Mouse (Mus musculus) cerebellum, adult 11 months (tissue): ENCODE data around the gene Dmbt1.
"Not testable (repeated sequence)": the region's sequence is repeated elsewhere in the genome, so short reads cannot be mapped to it uniquely, and the experiment has no call there.

Experiments
- DNase-seq: peaks from one replicate; pipeline ENCODE4 v3.0.0; 2022

Dmbt1 gene

GRCm38 (mm10) chr7:131031755-131032154, at the start of gene Dmbt1:
Gene Dmbt1 (plus strand): TSS chr7:131032053.
- no peak for DNase-seq

- DNase-seq = no peak
These were observed 49.5 kb upstream of the Dmbt1 start for GRCm38 (mm10) chr7:130982371-130982770.

- DNase-seq = no peak
These were observed 49.0 kb upstream of the Dmbt1 start for GRCm38 (mm10) chr7:130982881-130983280.

- DNase-seq = no peak
These were observed 47.6 kb upstream of the Dmbt1 start for GRCm38 (mm10) chr7:130984294-130984693.

- no peak for DNase-seq
These were observed 46.7 kb upstream of the Dmbt1 start for GRCm38 (mm10) chr7:130985193-130985592.

- DNase-seq = no peak
These were observed 46.1 kb upstream of the Dmbt1 start for GRCm38 (mm10) chr7:130985716-130986115.

- DNase-seq = no peak
These were observed 43.7 kb upstream of the Dmbt1 start for GRCm38 (mm10) chr7:130988146-130988545.

GRCm38 (mm10) chr7:130989371-130989770, 42.5 kb upstream of the Dmbt1 start:
- DNase-seq = no peak

GRCm38 (mm10) chr7:130991174-130991789, 40.6 kb upstream of the Dmbt1 start:
- no peak for DNase-seq

- DNase-seq = no peak
These were observed 37.9 kb upstream of the Dmbt1 start for GRCm38 (mm10) chr7:130993907-130994306.

- no peak for DNase-seq
These were observed 29.7 kb upstream of the Dmbt1 start for GRCm38 (mm10) chr7:131001976-131002726.

GRCm38 (mm10) chr7:131004071-131004470, 27.8 kb upstream of the Dmbt1 start:
- no peak for DNase-seq

GRCm38 (mm10) chr7:131007221-131007620, 24.6 kb upstream of the Dmbt1 start:
- no peak for DNase-seq

GRCm38 (mm10) chr7:131009178-131009577, 22.7 kb upstream of the Dmbt1 start:
- no peak for DNase-seq

GRCm38 (mm10) chr7:131011901-131012300, 20.0 kb upstream of the Dmbt1 start:
- DNase-seq = no peak

- DNase-seq = no peak
These were observed 12.7 kb upstream of the Dmbt1 start for GRCm38 (mm10) chr7:131019181-131019580.

- DNase-seq = no peak
These were observed 7.0 kb upstream of the Dmbt1 start for GRCm38 (mm10) chr7:131024807-131025206.

GRCm38 (mm10) chr7:131027557-131027956, 4.3 kb upstream of the Dmbt1 start:
- no peak for DNase-seq

GRCm38 (mm10) chr7:131036396-131036795, 4.5 kb downstream of the Dmbt1 start:
- DNase-seq = no peak

GRCm38 (mm10) chr7:131037083-131037482, 5.2 kb downstream of the Dmbt1 start:
- DNase-seq = no peak

GRCm38 (mm10) chr7:131040760-131041159, 8.9 kb downstream of the Dmbt1 start:
- not testable (repeated sequence) for DNase-seq

GRCm38 (mm10) chr7:131042657-131043056, 10.8 kb downstream of the Dmbt1 start:
- DNase-seq = no peak

GRCm38 (mm10) chr7:131045258-131045835, 13.5 kb downstream of the Dmbt1 start:
- not testable (repeated sequence) for DNase-seq

GRCm38 (mm10) chr7:131049829-131050228, 18.0 kb downstream of the Dmbt1 start:
- not testable (repeated sequence) for DNase-seq
